Mouse (Mus musculus) embryo, embryonic 11.5 days (tissue): ENCODE measurements around the gene Col19a1.

Experiments used
- DNase-seq: peaks from one replicate; pipeline ENCODE4 v3.0.0-alpha.2; 2012; ENCODE audit warnings: low read depth, low spot score

Gene Col19a1

GRCm38 (mm10) chr1:24316490-24316889 lies 270.8 kb downstream of the Col19a1 start:
- DNase-seq, result no peak

- no peak for DNase-seq
Measured at GRCm38 (mm10) chr1:24310847-24311246, 276.4 kb downstream of the Col19a1 start.

- DNase-seq, result no peak
Measured at GRCm38 (mm10) chr1:24310193-24310592, 277.1 kb downstream of the Col19a1 start.

GRCm38 (mm10) chr1:24303077-24303476 lies 284.2 kb downstream of the Col19a1 start:
- DNase-seq, result no peak

GRCm38 (mm10) chr1:24302674-24303073 lies 284.6 kb downstream of the Col19a1 start:
- peak; percentile 46 for DNase-seq

- DNase-seq, result no peak
Measured at GRCm38 (mm10) chr1:24300700-24301099, 286.6 kb downstream of the Col19a1 start.

GRCm38 (mm10) chr1:24294979-24295942 lies 292.0 kb downstream of the Col19a1 start:
- no peak for DNase-seq

- DNase-seq, result no peak
Measured at GRCm38 (mm10) chr1:24292515-24292914, 294.8 kb downstream of the Col19a1 start.

- peak; percentile 27 for DNase-seq
Measured at GRCm38 (mm10) chr1:24286360-24286759, 300.9 kb downstream of the Col19a1 start.

- DNase-seq, result no peak
Measured at GRCm38 (mm10) chr1:24267022-24267421, 320.2 kb downstream of the Col19a1 start.

- no peak for DNase-seq
Measured at GRCm38 (mm10) chr1:24261181-24261580, 326.1 kb downstream of the Col19a1 start.

GRCm38 (mm10) chr1:24259419-24259818 lies 327.9 kb downstream of the Col19a1 start:
- DNase-seq, result no peak

GRCm38 (mm10) chr1:24257961-24258360 lies 329.3 kb downstream of the Col19a1 start:
- no peak for DNase-seq

GRCm38 (mm10) chr1:24249105-24249664 lies 338.1 kb downstream of the Col19a1 start:
- DNase-seq, result peak; percentile 35

- DNase-seq, result no peak
Measured at GRCm38 (mm10) chr1:24248294-24249104, 338.8 kb downstream of the Col19a1 start.

GRCm38 (mm10) chr1:24245700-24246375 lies 341.4 kb downstream of the Col19a1 start:
- DNase-seq, result no peak

- DNase-seq, result no peak
Measured at GRCm38 (mm10) chr1:24244931-24245330, 342.3 kb downstream of the Col19a1 start.

- no peak for DNase-seq
Measured at GRCm38 (mm10) chr1:24240039-24240691, 347.1 kb downstream of the Col19a1 start.

- no peak for DNase-seq
Measured at GRCm38 (mm10) chr1:24236330-24236729, 350.9 kb downstream of the Col19a1 start.

GRCm38 (mm10) chr1:24231504-24232270 lies 355.6 kb downstream of the Col19a1 start:
- DNase-seq, result no peak
